Mouse (Mus musculus) liver, adult 2 months (tissue): ENCODE measurements around the gene Prl2c5.
"Not testable (repeated sequence)": the region's sequence is repeated elsewhere in the genome, so short reads cannot be mapped to it uniquely, and the experiment has no call there.

Source experiments
- CTCF ChIP-seq: fragments of 200-500 bp; IDR thresholded peaks from 2 replicates; pipeline ENCODE4 v1.5.1; 2011; ENCODE audit warnings: low read depth, low read length, control low read depth
- POLR2A ChIP-seq: fragments of 200-500 bp; IDR thresholded peaks from 2 replicates; pipeline ENCODE4 v1.6.1; 2011; ENCODE audit warnings: low read length, control low read depth; ENCODE audit not compliant: insufficient read depth; ENCODE audit errors: extremely low read depth

GRCm38 (mm10) chr13:13216363-13216762 lies 33.8 kb downstream of the Prl2c5 start:
- not testable (repeated sequence) for TF ChIP-seq POLR2A, CTCF
